Mouse (Mus musculus) liver, embryonic 15.5 days (tissue): ENCODE data around the gene Mgst2. TPM values are rescaled to one million over a fixed set of nuclear protein-coding genes. Genes with fewer than 3 reads are reported as not detected.
A peak's percentile ranks its signal among the peaks of the same experiment; 100 is the strongest.

Experiments used
- ATAC-seq: fragments of 200-750 bp; cut with Nextera tagmentation; 2 replicates; pipeline ENCODE4 v1.8.0; 2017; ENCODE audit warnings: moderate number of reproducible peaks, mild to moderate bottlenecking, moderate library complexity; ENCODE audit not compliant: insufficient read depth
- H3K27ac ChIP-seq: fragments of 300-500 bp; sonication (generic); replicated peaks from 2 replicates; pipeline ENCODE4 v1.5.1; 2015; ENCODE audit warnings: mild to moderate bottlenecking, inconsistent platforms
- H3K27me3 ChIP-seq: fragments of 300-500 bp; sonication (generic); 2 replicates; pipeline ENCODE4 v1.6.1; 2015; ENCODE audit warnings: mild to moderate bottlenecking, inconsistent platforms
- H3K36me3 ChIP-seq: fragments of 300-500 bp; sonication (generic); replicated peaks from 2 replicates; pipeline ENCODE4 v1.6.1; 2015; ENCODE audit warnings: moderate library complexity, mild to moderate bottlenecking, inconsistent platforms
- H3K4me1 ChIP-seq: fragments of 300-500 bp; sonication (generic); replicated peaks from 2 replicates; pipeline ENCODE4 v1.6.1; 2015; ENCODE audit warnings: inconsistent platforms
- H3K4me2 ChIP-seq: fragments of 300-500 bp; sonication (generic); 2 replicates; pipeline ENCODE4 v1.6.1; 2015; ENCODE audit warnings: moderate library complexity, mild to moderate bottlenecking, inconsistent platforms
- H3K4me3 ChIP-seq: fragments of 300-500 bp; sonication (generic); replicated peaks from 2 replicates; pipeline ENCODE4 v1.5.1; 2015; ENCODE audit warnings: mild to moderate bottlenecking, inconsistent platforms
- H3K9ac ChIP-seq: fragments of 300-500 bp; sonication (generic); 2 replicates; pipeline ENCODE4 v1.6.1; 2015; ENCODE audit warnings: moderate library complexity, mild to moderate bottlenecking, inconsistent platforms
- H3K9me3 ChIP-seq: fragments of 300-500 bp; sonication (generic); replicated peaks from 2 replicates; pipeline ENCODE4 v1.6.1; 2016; ENCODE audit warnings: inconsistent platforms
- WGBS: fragments of 180-500 bp; shearing (Covaris S2); methylation state at CpG from one replicate; pipeline ENCODE4 v1.1.7; 2015; ENCODE audit warnings: mixed read lengths; ENCODE audit not compliant: insufficient replicate concordance; 5-methylcytosine and 5-hydroxymethylcytosine counted together
- polyA plus RNA-seq: library from polyadenylated mRNA; unstranded; fragments of >200 nt; fragmentation: Nextera tagmentation; extraction: Ambion mirVana; gene quantifications from 2 replicates; pipeline ENCODE4 v1.2.1, GENCODE M21; 2015

Gene Mgst2
- polyA plus RNA-seq, result 20.8 and 24.4 TPM in 2 replicates

GRCm38 (mm10) chr3:51660060-51660459 is at the start of gene Mgst2:
Gene Mgst2 (plus strand): TSS chr3:51660360.
- 52% methylated on average over 4 of the region's 4 CpGs for WGBS
- Histone ChIP-seq H3K9me3 (no peaks in the 10 kb centered on the region), H3K9ac (no peak within 1 kb of the TSS), H3K36me3 (no peaks in the 10 kb centered on the region), H3K4me2 (peak within 1 kb of the TSS; percentile 50), H3K4me3 (peak within 1 kb of the TSS; percentile 38), H3K27me3 (no peaks in the 10 kb centered on the region), H3K4me1 (peaks cover 36% of the 10 kb centered on the region), H3K27ac (peak within 1 kb of the TSS; percentile 61)
- no peak for ATAC-seq

- 4% methylated on average over 6 of the region's 6 CpGs for WGBS
Measured at GRCm38 (mm10) chr3:51611972-51612371, 48.2 kb upstream of the Mgst2 start.

DNA sequence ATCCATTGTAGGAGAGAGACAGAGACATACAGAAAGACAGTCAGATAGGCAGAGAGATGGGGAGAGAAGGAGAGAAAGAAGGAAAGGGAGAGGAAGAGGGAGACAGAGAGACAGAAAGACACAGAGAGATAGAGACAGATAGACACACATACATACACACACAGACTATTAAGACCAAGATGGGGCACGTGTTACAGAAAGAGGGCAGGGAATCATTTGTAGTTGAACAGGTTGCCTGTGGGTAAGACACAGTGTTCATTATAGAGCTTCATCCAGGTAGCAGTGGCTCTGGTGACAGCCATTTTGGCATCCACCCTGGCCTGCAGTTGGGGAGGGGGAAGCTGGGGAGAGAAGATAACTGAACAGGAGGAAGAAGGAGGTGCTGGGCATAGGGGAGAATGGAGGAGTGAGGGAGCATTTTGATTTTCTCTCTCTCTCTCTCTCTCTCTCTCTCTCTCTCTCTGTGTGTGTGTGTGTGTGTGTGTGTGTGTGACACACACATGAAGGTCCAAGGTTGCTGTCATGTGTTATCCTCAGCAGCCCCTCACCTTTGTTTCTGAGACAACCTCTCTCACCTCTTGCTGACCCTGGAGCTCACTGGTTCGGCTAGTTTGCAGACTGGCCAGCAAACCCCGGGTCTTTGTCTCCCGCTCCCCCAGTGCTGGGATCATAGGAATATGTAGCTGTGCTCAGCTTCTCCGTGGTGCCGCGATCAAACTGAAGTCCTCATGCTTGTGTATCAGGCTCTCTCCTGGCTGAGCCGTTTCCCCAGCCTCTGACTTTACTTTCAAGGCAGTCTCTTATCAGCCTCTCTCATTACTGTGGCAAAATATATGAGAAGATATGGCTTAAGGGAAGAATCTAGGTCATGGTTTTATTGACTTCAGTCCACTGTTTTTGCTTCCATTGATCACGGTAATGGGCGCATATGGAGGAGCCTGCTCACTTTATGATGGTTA is 47.5 kb upstream of the Mgst2 start:
- ATAC-seq, result no peak
- H3K9ac ChIP-seq, result no peak overlapping the region
- no peaks in the 10 kb centered on the region for H3K36me3 ChIP-seq
- no peaks in the 10 kb centered on the region for H3K27me3 ChIP-seq
- peaks cover 11% of the 10 kb centered on the region for H3K4me1 ChIP-seq
- no peak overlapping the region for H3K27ac ChIP-seq
- H3K4me3 ChIP-seq, result no peak overlapping the region
- no peak overlapping the region for H3K4me2 ChIP-seq
- WGBS, result 58% methylated on average over 10 of the region's 10 CpGs
- no peaks in the 10 kb centered on the region for H3K9me3 ChIP-seq

More at GRCm38 (mm10) chr3:51611972-51612371, 48.2 kb upstream of the Mgst2 start:
- Histone ChIP-seq H3K9me3 (no peaks in the 10 kb centered on the region), H3K4me2 (no peak overlapping the region), H3K9ac (no peak overlapping the region), H3K4me3 (no peak overlapping the region), H3K27ac (no peak overlapping the region), H3K4me1 (peaks cover 11% of the 10 kb centered on the region), H3K27me3 (no peaks in the 10 kb centered on the region), H3K36me3 (no peaks in the 10 kb centered on the region)
- no peak for ATAC-seq

GRCm38 (mm10) chr3:51614278-51614677 is 45.9 kb upstream of the Mgst2 start:
- no peak overlapping the region for H3K9ac ChIP-seq
- ATAC-seq, result no peak

GRCm38 (mm10) chr3:51623956-51624355 is 36.2 kb upstream of the Mgst2 start:
- H3K4me2 ChIP-seq, result no peak overlapping the region
- no peaks in the 10 kb centered on the region for H3K27me3 ChIP-seq
- H3K27ac ChIP-seq, result no peak overlapping the region
- H3K4me3 ChIP-seq, result no peak overlapping the region
- ATAC-seq, result no peak
- 45% methylated on average over 2 of the region's 2 CpGs for WGBS
- no peaks in the 10 kb centered on the region for H3K4me1 ChIP-seq
- H3K36me3 ChIP-seq, result no peaks in the 10 kb centered on the region
- H3K9me3 ChIP-seq, result no peaks in the 10 kb centered on the region
- no peak overlapping the region for H3K9ac ChIP-seq

More at GRCm38 (mm10) chr3:51614278-51614677, 45.9 kb upstream of the Mgst2 start:
- Histone ChIP-seq H3K4me2 (no peak overlapping the region), H3K36me3 (no peaks in the 10 kb centered on the region), H3K4me3 (no peak overlapping the region), H3K4me1 (peaks cover 11% of the 10 kb centered on the region), H3K9me3 (no peaks in the 10 kb centered on the region), H3K27ac (no peak overlapping the region), H3K27me3 (no peaks in the 10 kb centered on the region)
- WGBS, result 69% methylated on average over 13 of the region's 13 CpGs

GRCm38 (mm10) chr3:51627741-51628140 is 32.4 kb upstream of the Mgst2 start:
- H3K27me3 ChIP-seq, result no peaks in the 10 kb centered on the region
- no peaks in the 10 kb centered on the region for H3K9me3 ChIP-seq
- no peak overlapping the region for H3K9ac ChIP-seq
- no peaks in the 10 kb centered on the region for H3K36me3 ChIP-seq
- H3K4me3 ChIP-seq, result no peak overlapping the region
- H3K4me1 ChIP-seq, result no peaks in the 10 kb centered on the region
- H3K27ac ChIP-seq, result no peak overlapping the region
- ATAC-seq, result no peak
- WGBS, result 54% methylated on average over 3 of the region's 3 CpGs
- H3K4me2 ChIP-seq, result no peak overlapping the region

DNA sequence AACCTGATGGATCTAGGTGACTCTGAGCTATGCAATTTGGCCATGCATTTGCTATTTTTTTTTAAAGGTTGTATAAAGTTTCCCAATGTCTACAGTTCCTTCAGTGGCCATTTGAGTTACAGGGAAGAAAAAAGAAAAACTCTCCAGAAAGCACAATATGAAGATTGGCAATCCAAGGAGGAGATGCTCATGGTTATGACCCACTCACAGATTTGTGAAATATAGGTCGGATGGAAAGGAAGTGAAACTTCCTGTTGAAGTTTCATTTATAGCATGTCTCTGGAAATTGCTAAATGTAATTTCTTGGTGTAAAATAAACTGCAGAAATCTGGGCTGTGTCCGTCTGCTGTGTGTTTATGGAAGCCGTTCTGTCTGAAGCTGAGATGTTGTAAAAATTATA is 31.2 kb upstream of the Mgst2 start:
- H3K4me1 ChIP-seq, result no peaks in the 10 kb centered on the region
- no peak overlapping the region for H3K4me3 ChIP-seq
- no peaks in the 10 kb centered on the region for H3K27me3 ChIP-seq
- H3K4me2 ChIP-seq, result no peak overlapping the region
- H3K9ac ChIP-seq, result no peak overlapping the region
- no peaks in the 10 kb centered on the region for H3K36me3 ChIP-seq
- WGBS, result 41% methylated on average over 3 of the region's 3 CpGs
- no peaks in the 10 kb centered on the region for H3K9me3 ChIP-seq
- no peak overlapping the region for H3K27ac ChIP-seq
- no peak for ATAC-seq

- no peaks in the 10 kb centered on the region for H3K9me3 ChIP-seq
- H3K9ac ChIP-seq, result no peak overlapping the region
- ATAC-seq, result no peak
- no peak overlapping the region for H3K4me3 ChIP-seq
- no peak overlapping the region for H3K4me2 ChIP-seq
- WGBS, result 69% methylated on average over 1 of the region's 1 CpGs
- H3K27ac ChIP-seq, result no peak overlapping the region
- no peaks in the 10 kb centered on the region for H3K36me3 ChIP-seq
- H3K27me3 ChIP-seq, result no peaks in the 10 kb centered on the region
- H3K4me1 ChIP-seq, result no peaks in the 10 kb centered on the region
Measured at GRCm38 (mm10) chr3:51630746-51631145, 29.4 kb upstream of the Mgst2 start.

DNA sequence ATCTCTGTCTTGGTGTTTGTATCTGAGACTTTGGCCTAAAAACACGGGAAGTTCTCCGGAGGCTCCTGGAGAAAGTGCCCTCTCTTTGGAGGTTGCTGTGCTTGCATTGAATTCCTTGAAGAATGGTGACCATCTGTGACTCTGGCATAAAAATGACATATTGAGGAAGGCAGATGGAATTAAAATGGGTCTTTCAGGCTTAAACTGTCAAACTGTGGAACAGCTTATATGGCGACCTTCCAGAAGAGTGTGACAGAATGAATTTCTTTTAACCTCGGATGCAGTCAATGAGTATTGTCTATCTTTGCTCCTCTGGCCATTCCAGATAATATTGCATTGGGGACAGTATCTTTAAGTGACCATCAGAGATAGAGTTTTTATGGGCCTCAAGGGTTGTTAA is 28.2 kb upstream of the Mgst2 start:
- Histone ChIP-seq H3K9ac (no peak overlapping the region), H3K27ac (no peak overlapping the region), H3K4me2 (no peak overlapping the region), H3K4me1 (no peaks in the 10 kb centered on the region), H3K27me3 (no peaks in the 10 kb centered on the region), H3K36me3 (no peaks in the 10 kb centered on the region), H3K9me3 (no peaks in the 10 kb centered on the region), H3K4me3 (no peak overlapping the region)
- 77% methylated on average over 4 of the region's 4 CpGs for WGBS
- no peak for ATAC-seq

DNA sequence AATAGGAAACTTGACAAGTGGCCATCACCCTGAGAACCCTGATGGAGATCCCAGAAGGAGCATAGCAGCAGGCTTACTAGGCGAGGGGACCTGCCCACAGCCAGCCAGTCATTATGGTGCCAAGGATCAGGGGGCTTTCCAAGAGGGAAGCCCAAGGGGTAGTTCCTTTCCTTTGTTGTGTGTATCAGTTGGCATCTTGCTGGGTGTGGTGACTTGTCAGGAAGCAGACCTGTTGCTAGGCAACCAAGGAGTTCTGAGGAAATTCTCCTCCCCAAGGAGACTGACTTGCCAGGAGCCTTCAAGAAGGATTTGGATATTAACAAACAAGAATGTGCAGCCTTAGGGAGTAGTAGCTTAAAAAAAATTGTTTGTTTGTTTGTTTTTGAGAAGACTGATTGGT is 25.7 kb upstream of the Mgst2 start:
- no peak for ATAC-seq
- Histone ChIP-seq H3K27ac (no peak overlapping the region), H3K36me3 (no peaks in the 10 kb centered on the region), H3K27me3 (no peaks in the 10 kb centered on the region), H3K9ac (no peak overlapping the region), H3K9me3 (no peaks in the 10 kb centered on the region), H3K4me1 (no peaks in the 10 kb centered on the region), H3K4me2 (no peak overlapping the region), H3K4me3 (no peak overlapping the region)
- WGBS, result 71% methylated on average over 1 of the region's 1 CpGs

- Histone ChIP-seq H3K36me3 (no peaks in the 10 kb centered on the region), H3K27me3 (no peaks in the 10 kb centered on the region), H3K4me2 (0 out of 2 replicates have a peak overlapping the region, but pooled peaks have one; percentile 52), H3K9me3 (no peaks in the 10 kb centered on the region), H3K27ac (no peak overlapping the region), H3K9ac (no peak overlapping the region), H3K4me3 (no peak overlapping the region), H3K4me1 (no peaks in the 10 kb centered on the region)
- WGBS, result 68% methylated on average over 2 of the region's 2 CpGs
- ATAC-seq, result no peak
Measured at GRCm38 (mm10) chr3:51635960-51636359, 24.2 kb upstream of the Mgst2 start.
